Mouse (Mus musculus): Measurements from ENCODE around the gene Lrmda. TPM values are rescaled to one million over a fixed set of nuclear protein-coding genes. Genes with fewer than 3 reads are reported as not detected.

The Lrmda gene
- polyA plus RNA-seq, 1 experiment from 2014 or later, result 0.25 TPM

GRCm38 (mm10) chr14:22928263-22928662 is 908.8 kb downstream of the Lrmda start:
- Histone ChIP-seq H3K27me3 (no peaks in the 10 kb centered on the region), H3K4me3 (replicated peaks) (no peak overlapping the region), H3K36me3 (no peaks in the 10 kb centered on the region), H3K9me3 (replicated peaks) (no peaks in the 10 kb centered on the region), H3K4me2 (no peak overlapping the region), H3K27ac (no peak overlapping the region), H3K9ac (no peak overlapping the region), H3K4me1 (replicated peaks) (no peaks in the 10 kb centered on the region)
- DNase-seq (no peak), ATAC-seq (ENCODE audit: low read depth) (peak; percentile 31; the same call in 1 of the 2 replicates)
- 48% methylated on average over 2 of the region's 2 CpGs for WGBS (ENCODE audit: insufficient replicate concordance)

- 56% methylated on average over 1 of the region's 1 CpGs for WGBS (ENCODE audit: insufficient replicate concordance)
- Histone ChIP-seq H3K27ac (no peak overlapping the region), H3K4me2 (no peak overlapping the region), H3K4me3 (replicated peaks) (no peak overlapping the region), H3K9ac (no peak overlapping the region), H3K27me3 (no peaks in the 10 kb centered on the region), H3K4me1 (replicated peaks) (no peaks in the 10 kb centered on the region), H3K9me3 (replicated peaks) (no peaks in the 10 kb centered on the region), H3K36me3 (no peaks in the 10 kb centered on the region)
- DNase-seq (no peak), ATAC-seq (ENCODE audit: low read depth) (no peak)
Measured at GRCm38 (mm10) chr14:22928683-22929082, 909.2 kb downstream of the Lrmda start.

GRCm38 (mm10) chr14:22929585-22929984 is 910.1 kb downstream of the Lrmda start:
- no peak for ATAC-seq (ENCODE audit: low read depth)

GRCm38 (mm10) chr14:22930488-22931046 is 911.1 kb downstream of the Lrmda start:
- no peak overlapping the region for H3K27ac ChIP-seq
- H3K9me3 ChIP-seq (replicated peaks), result no peaks in the 10 kb centered on the region
- DNase-seq, result no peak
- no peak overlapping the region for H3K4me3 ChIP-seq (replicated peaks)
- no peak overlapping the region for H3K4me2 ChIP-seq
- H3K36me3 ChIP-seq, result no peaks in the 10 kb centered on the region
- no peak for ATAC-seq (ENCODE audit: low read depth)
- no peaks in the 10 kb centered on the region for H3K27me3 ChIP-seq
- H3K4me1 ChIP-seq (replicated peaks), result no peaks in the 10 kb centered on the region
- 73% methylated on average over 9 of the region's 9 CpGs for WGBS (ENCODE audit: insufficient replicate concordance)
- no peak overlapping the region for H3K9ac ChIP-seq

More at GRCm38 (mm10) chr14:22929585-22929984, 910.1 kb downstream of the Lrmda start:
- no peak overlapping the region for H3K4me2 ChIP-seq
- 74% methylated on average over 2 of the region's 2 CpGs for WGBS (ENCODE audit: insufficient replicate concordance)
- no peak for DNase-seq
- no peaks in the 10 kb centered on the region for H3K27me3 ChIP-seq
- no peaks in the 10 kb centered on the region for H3K9me3 ChIP-seq (replicated peaks)
- H3K4me3 ChIP-seq (replicated peaks), result no peak overlapping the region
- H3K36me3 ChIP-seq, result no peaks in the 10 kb centered on the region
- H3K9ac ChIP-seq, result no peak overlapping the region
- no peaks in the 10 kb centered on the region for H3K4me1 ChIP-seq (replicated peaks)
- H3K27ac ChIP-seq, result no peak overlapping the region

- no peak overlapping the region for H3K4me3 ChIP-seq (replicated peaks)
- no peak overlapping the region for H3K4me2 ChIP-seq
- no peaks in the 10 kb centered on the region for H3K27me3 ChIP-seq
- no peaks in the 10 kb centered on the region for H3K4me1 ChIP-seq (replicated peaks)
- 72% methylated on average over 4 of the region's 4 CpGs for WGBS (ENCODE audit: insufficient replicate concordance)
- ATAC-seq (ENCODE audit: low read depth) (no peak), DNase-seq (no peak)
- H3K27ac ChIP-seq, result no peak overlapping the region
- H3K9me3 ChIP-seq (replicated peaks), result no peaks in the 10 kb centered on the region
- no peak overlapping the region for H3K9ac ChIP-seq
- H3K36me3 ChIP-seq, result no peaks in the 10 kb centered on the region
Measured at GRCm38 (mm10) chr14:22931114-22931822, 911.8 kb downstream of the Lrmda start.

- no peak overlapping the region for H3K4me3 ChIP-seq (replicated peaks)
- H3K27me3 ChIP-seq, result no peaks in the 10 kb centered on the region
- H3K4me2 ChIP-seq, result no peak overlapping the region
- ATAC-seq (ENCODE audit: low read depth), result no peak
- H3K9ac ChIP-seq, result no peak overlapping the region
- DNase-seq, result no peak
- no peaks in the 10 kb centered on the region for H3K36me3 ChIP-seq
- WGBS (ENCODE audit: insufficient replicate concordance), result 49% methylated on average over 3 of the region's 3 CpGs
- H3K27ac ChIP-seq, result no peak overlapping the region
- H3K9me3 ChIP-seq (replicated peaks), result no peaks in the 10 kb centered on the region
- H3K4me1 ChIP-seq (replicated peaks), result no peaks in the 10 kb centered on the region
Measured at GRCm38 (mm10) chr14:22936701-22937100, 917.2 kb downstream of the Lrmda start.

- 29% methylated on average over 2 of the region's 2 CpGs for WGBS (ENCODE audit: insufficient replicate concordance)
- Histone ChIP-seq H3K9me3 (replicated peaks) (no peaks in the 10 kb centered on the region), H3K4me3 (replicated peaks) (no peak overlapping the region), H3K36me3 (no peaks in the 10 kb centered on the region), H3K27ac (no peak overlapping the region), H3K27me3 (no peaks in the 10 kb centered on the region), H3K4me2 (no peak overlapping the region), H3K9ac (no peak overlapping the region), H3K4me1 (replicated peaks) (no peaks in the 10 kb centered on the region)
- no peak for ATAC-seq (ENCODE audit: low read depth)
- DNase-seq, result no peak
Measured at GRCm38 (mm10) chr14:22940576-22940975, 921.1 kb downstream of the Lrmda start.

- no peaks in the 10 kb centered on the region for H3K27me3 ChIP-seq
- no peaks in the 10 kb centered on the region for H3K36me3 ChIP-seq
- no peak overlapping the region for H3K4me2 ChIP-seq
- no peak for ATAC-seq (ENCODE audit: low read depth)
- H3K4me3 ChIP-seq (replicated peaks), result no peak overlapping the region
- no peak for DNase-seq
- no peaks in the 10 kb centered on the region for H3K9me3 ChIP-seq (replicated peaks)
- no peak overlapping the region for H3K27ac ChIP-seq
- H3K9ac ChIP-seq, result no peak overlapping the region
- H3K4me1 ChIP-seq (replicated peaks), result no peaks in the 10 kb centered on the region
- 68% methylated on average over 2 of the region's 2 CpGs for WGBS (ENCODE audit: insufficient replicate concordance)
Measured at GRCm38 (mm10) chr14:22942569-22942968, 923.1 kb downstream of the Lrmda start.

- Histone ChIP-seq H3K9me3 (replicated peaks) (no peaks in the 10 kb centered on the region), H3K4me3 (replicated peaks) (no peak overlapping the region), H3K4me2 (no peak overlapping the region), H3K36me3 (no peaks in the 10 kb centered on the region), H3K27me3 (no peaks in the 10 kb centered on the region), H3K9ac (no peak overlapping the region), H3K4me1 (replicated peaks) (no peaks in the 10 kb centered on the region), H3K27ac (no peak overlapping the region)
- ATAC-seq (ENCODE audit: low read depth), result no peak
- DNase-seq, result no peak
Measured at GRCm38 (mm10) chr14:22949466-22949865, 930.0 kb downstream of the Lrmda start.

- 51% methylated on average over 1 of the region's 1 CpGs for WGBS (ENCODE audit: insufficient replicate concordance)
Measured at GRCm38 (mm10) chr14:22952981-22953380, 933.5 kb downstream of the Lrmda start.

GRCm38 (mm10) chr14:22960166-22960565 is 940.7 kb downstream of the Lrmda start:
- Histone ChIP-seq H3K4me1 (replicated peaks) (no peaks in the 10 kb centered on the region), H3K9me3 (replicated peaks) (no peaks in the 10 kb centered on the region), H3K9ac (no peak overlapping the region), H3K4me3 (replicated peaks) (no peak overlapping the region), H3K4me2 (no peak overlapping the region), H3K36me3 (no peaks in the 10 kb centered on the region), H3K27ac (no peak overlapping the region), H3K27me3 (no peaks in the 10 kb centered on the region)
- 44% methylated on average over 1 of the region's 1 CpGs for whole genome bisulfite sequencing (ENCODE audit: insufficient replicate concordance)
- DNase-seq (no peak), ATAC-seq (ENCODE audit: low read depth) (no peak)

More at GRCm38 (mm10) chr14:22952981-22953380, 933.5 kb downstream of the Lrmda start:
- no peaks in the 10 kb centered on the region for H3K9me3 ChIP-seq (replicated peaks)
- no peak for ATAC-seq (ENCODE audit: low read depth)
- no peak overlapping the region for H3K4me3 ChIP-seq (replicated peaks)
- H3K27ac ChIP-seq, result no peak overlapping the region
- no peaks in the 10 kb centered on the region for H3K27me3 ChIP-seq
- no peak overlapping the region for H3K4me2 ChIP-seq
- DNase-seq, result no peak
- no peak overlapping the region for H3K9ac ChIP-seq
- H3K36me3 ChIP-seq, result no peaks in the 10 kb centered on the region
- no peaks in the 10 kb centered on the region for H3K4me1 ChIP-seq (replicated peaks)
